Mouse (Mus musculus): ENCODE results near the gene Lactb. TPM values are rescaled to one million over a fixed set of nuclear protein-coding genes. Genes with fewer than 3 reads are reported as not detected.
A peak's percentile ranks its signal among the peaks of the same experiment; 100 is the strongest.

Lactb gene
- polyA plus RNA-seq, 1 experiment from 2014 or later, result 6.7 TPM

GRCm38 (mm10) chr9:66978468-66978867 lies 3.2 kb upstream of the Lactb start:
- no peaks in the 10 kb centered on the region for H3K9me3 ChIP-seq (replicated peaks)
- no peak overlapping the region for H3K27ac ChIP-seq
- 70% methylated on average over 1 of the region's 1 CpGs for WGBS (ENCODE audit: insufficient replicate concordance)
- peaks cover 19% of the 10 kb centered on the region for H3K4me1 ChIP-seq (replicated peaks)
- ATAC-seq (ENCODE audit: low read depth) (no peak), DNase-seq (no peak)
- no peak overlapping the region for H3K4me2 ChIP-seq
- H3K36me3 ChIP-seq, result no peaks in the 10 kb centered on the region
- no peaks in the 10 kb centered on the region for H3K27me3 ChIP-seq
- H3K4me3 ChIP-seq (replicated peaks), result no peak overlapping the region
- no peak overlapping the region for H3K9ac ChIP-seq

GRCm38 (mm10) chr9:66977982-66978381 lies 2.7 kb upstream of the Lactb start:
- 69% methylated on average over 1 of the region's 1 CpGs for WGBS (ENCODE audit: insufficient replicate concordance)
- no peak for DNase-seq

GRCm38 (mm10) chr9:66977121-66977520 lies 1.8 kb upstream of the Lactb start:
- DNase-seq (no peak), ATAC-seq (ENCODE audit: low read depth) (no peak)
- 64% methylated on average over 5 of the region's 5 CpGs for WGBS (ENCODE audit: insufficient replicate concordance)
- H3K4me1 ChIP-seq (replicated peaks), result peaks cover 19% of the 10 kb centered on the region
- H3K36me3 ChIP-seq, result no peaks in the 10 kb centered on the region
- H3K27ac ChIP-seq, result no peak overlapping the region
- no peak overlapping the region for H3K4me3 ChIP-seq (replicated peaks)
- H3K9me3 ChIP-seq (replicated peaks), result no peaks in the 10 kb centered on the region
- no peak overlapping the region for H3K9ac ChIP-seq
- no peak overlapping the region for H3K4me2 ChIP-seq
- H3K27me3 ChIP-seq, result no peaks in the 10 kb centered on the region

More at GRCm38 (mm10) chr9:66977982-66978381, 2.7 kb upstream of the Lactb start:
- H3K4me3 ChIP-seq (replicated peaks), result no peak overlapping the region
- no peak overlapping the region for H3K4me2 ChIP-seq
- ATAC-seq (ENCODE audit: low read depth), result no peak
- H3K27ac ChIP-seq, result no peak overlapping the region
- no peaks in the 10 kb centered on the region for H3K9me3 ChIP-seq (replicated peaks)
- no peaks in the 10 kb centered on the region for H3K27me3 ChIP-seq
- no peak overlapping the region for H3K9ac ChIP-seq
- H3K4me1 ChIP-seq (replicated peaks), result peaks cover 19% of the 10 kb centered on the region
- no peaks in the 10 kb centered on the region for H3K36me3 ChIP-seq

- H3K4me3 ChIP-seq (replicated peaks), result peak overlapping the region; percentile 95
- peak overlapping the region; percentile 89 for H3K27ac ChIP-seq
- H3K27me3 ChIP-seq, result no peaks in the 10 kb centered on the region
- H3K9me3 ChIP-seq (replicated peaks), result no peaks in the 10 kb centered on the region
- peaks cover 5% of the 10 kb centered on the region for H3K36me3 ChIP-seq
- peak; percentile 83 for ATAC-seq (ENCODE audit: low read depth)
- peak; percentile 74 for DNase-seq
- H3K4me2 ChIP-seq, result peak overlapping the region; percentile 99
- whole genome bisulfite sequencing (ENCODE audit: insufficient replicate concordance), result 0% methylated on average over 41 of the region's 41 CpGs
- H3K4me1 ChIP-seq (replicated peaks), result peaks cover 12% of the 10 kb centered on the region
- peak overlapping the region; percentile 88 for H3K9ac ChIP-seq
Measured at GRCm38 (mm10) chr9:66974721-66975225, 511 bp downstream of the Lactb start.

GRCm38 (mm10) chr9:66971116-66971515 lies 4.2 kb downstream of the Lactb start:
- no peak overlapping the region for H3K27ac ChIP-seq
- 81% methylated on average over 8 of the region's 8 CpGs for WGBS (ENCODE audit: insufficient replicate concordance)

GRCm38 (mm10) chr9:66967492-66967891 lies 7.8 kb downstream of the Lactb start:
- no peak for ATAC-seq (ENCODE audit: low read depth)
- Histone ChIP-seq H3K36me3 (peaks cover 13% of the 10 kb centered on the region), H3K9ac (no peak overlapping the region), H3K4me1 (replicated peaks) (no peaks in the 10 kb centered on the region), H3K27ac (no peak overlapping the region), H3K27me3 (no peaks in the 10 kb centered on the region), H3K4me2 (no peak overlapping the region), H3K9me3 (replicated peaks) (no peaks in the 10 kb centered on the region), H3K4me3 (replicated peaks) (no peak overlapping the region)
- no peak for DNase-seq
- 88% methylated on average over 8 of the region's 8 CpGs for WGBS (ENCODE audit: insufficient replicate concordance)

More at GRCm38 (mm10) chr9:66971116-66971515, 4.2 kb downstream of the Lactb start:
- Histone ChIP-seq H3K4me1 (replicated peaks) (peaks cover 11% of the 10 kb centered on the region), H3K4me2 (no peak overlapping the region), H3K9ac (no peak overlapping the region), H3K36me3 (peaks cover 13% of the 10 kb centered on the region), H3K9me3 (replicated peaks) (no peaks in the 10 kb centered on the region), H3K4me3 (replicated peaks) (no peak overlapping the region), H3K27me3 (no peaks in the 10 kb centered on the region)
- DNase-seq (no peak), ATAC-seq (ENCODE audit: low read depth) (no peak)

- H3K9ac ChIP-seq, result no peak overlapping the region
- H3K4me2 ChIP-seq, result no peak overlapping the region
- no peaks in the 10 kb centered on the region for H3K27me3 ChIP-seq
- H3K4me1 ChIP-seq (replicated peaks), result no peaks in the 10 kb centered on the region
- no peak overlapping the region for H3K4me3 ChIP-seq (replicated peaks)
- ATAC-seq (ENCODE audit: low read depth) (no peak), DNase-seq (no peak)
- no peaks in the 10 kb centered on the region for H3K9me3 ChIP-seq (replicated peaks)
- no peaks in the 10 kb centered on the region for H3K36me3 ChIP-seq
- WGBS (ENCODE audit: insufficient replicate concordance), result 63% methylated on average over 3 of the region's 3 CpGs
- H3K27ac ChIP-seq, result no peak overlapping the region
Measured at GRCm38 (mm10) chr9:66961478-66961877, 13.8 kb downstream of the Lactb start.

GRCm38 (mm10) chr9:66957451-66957850 lies 17.8 kb downstream of the Lactb start:
- H3K27me3 ChIP-seq, result no peaks in the 10 kb centered on the region
- H3K36me3 ChIP-seq, result no peaks in the 10 kb centered on the region
- no peaks in the 10 kb centered on the region for H3K9me3 ChIP-seq (replicated peaks)
- no peak overlapping the region for H3K27ac ChIP-seq
- whole genome bisulfite sequencing (ENCODE audit: insufficient replicate concordance), result 92% methylated on average over 3 of the region's 3 CpGs
- H3K9ac ChIP-seq, result no peak overlapping the region
- no peak overlapping the region for H3K4me2 ChIP-seq
- ATAC-seq (ENCODE audit: low read depth) (no peak), DNase-seq (no peak)
- no peaks in the 10 kb centered on the region for H3K4me1 ChIP-seq (replicated peaks)
- no peak overlapping the region for H3K4me3 ChIP-seq (replicated peaks)

- Histone ChIP-seq H3K27me3 (no peaks in the 10 kb centered on the region), H3K9me3 (replicated peaks) (no peaks in the 10 kb centered on the region), H3K9ac (no peak overlapping the region), H3K4me2 (no peak overlapping the region), H3K4me3 (replicated peaks) (no peak overlapping the region), H3K27ac (no peak overlapping the region), H3K36me3 (peaks cover 8% of the 10 kb centered on the region), H3K4me1 (replicated peaks) (peaks cover 4% of the 10 kb centered on the region)
- ATAC-seq (ENCODE audit: low read depth), result no peak
- DNase-seq, result no peak
- WGBS (ENCODE audit: insufficient replicate concordance), result 76% methylated on average over 2 of the region's 2 CpGs
Measured at GRCm38 (mm10) chr9:66952886-66953285, 22.4 kb downstream of the Lactb start.

GRCm38 (mm10) chr9:66952321-66952720 lies 23.0 kb downstream of the Lactb start:
- no peaks in the 10 kb centered on the region for H3K9me3 ChIP-seq (replicated peaks)
- H3K4me3 ChIP-seq (replicated peaks), result no peak overlapping the region
- H3K27ac ChIP-seq, result no peak overlapping the region
- H3K27me3 ChIP-seq, result no peaks in the 10 kb centered on the region
- H3K36me3 ChIP-seq, result peaks cover 11% of the 10 kb centered on the region
- no peak for DNase-seq
- H3K4me2 ChIP-seq, result no peak overlapping the region
- H3K4me1 ChIP-seq (replicated peaks), result peaks cover 8% of the 10 kb centered on the region
- WGBS (ENCODE audit: insufficient replicate concordance), result 71% methylated on average over 8 of the region's 8 CpGs
- no peak overlapping the region for H3K9ac ChIP-seq
- ATAC-seq (ENCODE audit: low read depth), result no peak

- Histone ChIP-seq H3K9ac (no peak overlapping the region), H3K27me3 (no peaks in the 10 kb centered on the region), H3K9me3 (replicated peaks) (no peaks in the 10 kb centered on the region), H3K27ac (no peak overlapping the region), H3K4me3 (replicated peaks) (no peak overlapping the region), H3K36me3 (peaks cover 11% of the 10 kb centered on the region), H3K4me2 (no peak overlapping the region), H3K4me1 (replicated peaks) (peaks cover 25% of the 10 kb centered on the region)
- DNase-seq (no peak), ATAC-seq (ENCODE audit: low read depth) (no peak)
- WGBS (ENCODE audit: insufficient replicate concordance), result 86% methylated on average over 2 of the region's 2 CpGs
Measured at GRCm38 (mm10) chr9:66948536-66948935, 26.7 kb downstream of the Lactb start.

Data from liver, embryonic 13.5 days (tissue).